Mouse (Mus musculus) CH12.LX (cell line): ENCODE measurements at regions not wholly inside any gene's neighbourhood (a gene's known extent, or its start where the extent isn't known, plus 50 kb on each side); places are given as distances from the start of the nearest gene placed in this dataset.

Experiments used
- CTCF ChIP-seq, 2 experiments: IDR thresholded peaks in 1 of 2; conservative IDR thresholded peaks in 1 of 2; 2 replicates each; pipeline ENCODE4 v1.5.1; 2011 to 2012; ENCODE audit warnings: low read depth in 2 of 2, low read length in 2 of 2, improper control_type of control experiment in 1 of 2, inconsistent platforms in 1 of 2, mild to moderate bottlenecking in 1 of 2, moderate library complexity in 1 of 2
- EP300 ChIP-seq: IDR thresholded peaks from 2 replicates; pipeline ENCODE4 v1.6.1; 2011; ENCODE audit warnings: low read length, improper control_type of control experiment
- HCFC1 ChIP-seq: IDR thresholded peaks from 2 replicates; pipeline ENCODE4 v1.6.1; 2012; ENCODE audit warnings: low read depth, mild to moderate bottlenecking, inconsistent platforms, low read length, improper control_type of control experiment
- KAT2A ChIP-seq: IDR thresholded peaks from 2 replicates; pipeline ENCODE4 v1.6.1; 2012; ENCODE audit warnings: low read length, improper control_type of control experiment, inconsistent platforms; ENCODE audit not compliant: insufficient replicate concordance
- POLR2A ChIP-seq: IDR thresholded peaks from 2 replicates; pipeline ENCODE4 v1.6.1; 2011; ENCODE audit warnings: low read depth, mild to moderate bottlenecking, improper control_type of control experiment, low read length
- USF1 ChIP-seq: IDR thresholded peaks from 2 replicates; pipeline ENCODE4 v1.6.1; 2014; ENCODE audit warnings: low read depth, mild to moderate bottlenecking, inconsistent platforms, low read length, improper control_type of control experiment
- USF2 ChIP-seq: conservative IDR thresholded peaks from 2 replicates; pipeline ENCODE4 v1.6.1; 2011; ENCODE audit warnings: low read depth, low read length, improper control_type of control experiment

DNA sequence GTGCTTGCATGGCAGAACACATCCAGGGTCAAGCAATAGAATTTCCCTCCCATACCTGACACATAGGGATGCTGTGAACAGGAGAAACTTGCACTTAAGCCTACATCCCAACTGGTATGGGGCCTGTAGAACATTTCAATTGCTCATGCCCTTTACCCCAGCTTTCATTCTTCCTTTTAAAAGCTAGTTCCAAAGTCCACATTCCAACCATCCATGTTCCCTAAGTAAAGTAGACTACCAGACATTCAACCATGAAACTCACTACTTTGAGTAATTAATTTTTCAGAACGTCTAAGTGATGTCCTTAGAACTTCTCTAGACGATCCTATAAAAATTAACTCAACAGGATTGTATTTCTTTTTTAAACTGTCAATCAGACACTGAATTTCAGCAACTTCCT, 621.9 kb downstream of the Hs3st4 start:
- no peak for TF ChIP-seq POLR2A
- TF ChIP-seq CTCF (conservative IDR thresholded peaks at IDR 0.05 in 1 of 2, IDR thresholded peaks at IDR 0.05 in 1 of 2; ENCODE audit: low read depth in 2 of 2, low read length in 2 of 2) = no peak
- TF ChIP-seq EP300 = no peak
- TF ChIP-seq USF2 = no peak
- TF ChIP-seq USF1 = no peak
- no peak for TF ChIP-seq HCFC1
- TF ChIP-seq KAT2A = no peak
